Mouse (Mus musculus) liver, adult (tissue): ENCODE measurements around the gene Il27ra.
A peak's percentile ranks its signal among the peaks of the same experiment; 100 is the strongest.

ENCODE experiments used
- GATA4 ChIP-seq: IDR thresholded peaks from 2 replicates; pipeline ENCODE4 v1.6.1; 2014; ENCODE audit warnings: mild to moderate bottlenecking, low read length; ENCODE audit not compliant: insufficient replicate concordance

Il27ra gene

GRCm38 (mm10) chr8:84069750-84070149 is 27.4 kb upstream of the Il27ra start:
- TF ChIP-seq GATA4, result no peak

DNA sequence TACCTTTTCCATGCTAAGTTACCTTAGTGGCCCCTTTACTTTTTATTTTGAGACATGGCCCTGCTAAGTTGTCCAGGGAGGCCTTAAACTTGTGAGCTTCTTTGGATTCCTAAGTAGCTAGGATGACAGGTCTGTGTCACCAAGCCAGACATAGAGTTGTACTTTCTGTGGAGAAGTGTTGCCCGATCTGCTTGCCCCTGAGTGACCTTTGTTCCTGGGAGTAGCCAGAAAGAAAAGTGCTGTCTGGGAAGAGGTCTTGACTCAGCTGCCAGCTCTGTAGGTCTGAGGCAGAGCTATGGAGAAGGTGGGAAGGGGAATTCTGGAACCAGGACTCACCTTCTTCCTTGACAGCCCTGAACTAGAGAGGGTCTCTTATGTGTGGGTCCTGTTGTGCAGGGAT is 26.8 kb upstream of the Il27ra start:
- TF ChIP-seq GATA4, result no peak

DNA sequence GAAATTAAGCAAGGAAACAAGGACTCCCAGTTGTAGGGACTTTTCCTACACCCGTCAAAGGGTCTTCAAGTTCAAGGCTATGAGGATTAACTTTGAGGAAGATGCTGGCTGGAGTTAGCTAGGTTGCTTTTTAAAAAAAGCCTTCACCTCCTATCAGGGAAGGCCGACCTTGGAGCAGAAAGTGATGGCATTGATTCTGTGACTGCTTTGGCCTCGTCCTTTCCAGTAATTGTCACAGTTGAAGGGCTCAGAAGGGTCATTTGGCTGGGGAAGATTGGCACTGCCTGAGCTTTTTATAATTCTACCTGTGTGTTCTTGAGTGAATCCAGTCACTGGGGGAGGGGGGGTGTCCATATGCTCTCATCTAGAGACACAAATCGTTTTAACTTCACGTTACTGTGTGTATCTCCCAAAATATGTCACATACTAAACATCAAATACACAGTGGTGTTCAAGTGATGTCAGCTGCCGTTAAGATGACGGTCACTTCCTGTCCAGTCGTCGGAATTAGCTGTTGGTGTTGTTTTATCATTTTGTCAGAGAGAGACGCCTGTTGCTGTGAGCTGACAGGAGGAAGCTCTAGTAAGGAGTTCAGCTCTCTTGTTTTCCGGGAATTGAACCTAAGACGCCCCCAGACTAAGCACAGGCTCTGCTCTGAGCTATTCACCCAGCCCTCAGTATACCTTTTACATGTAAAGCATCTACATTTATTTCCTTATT is 26.1 kb upstream of the Il27ra start:
- no peak for TF ChIP-seq GATA4

GRCm38 (mm10) chr8:84067911-84068310 is 25.5 kb upstream of the Il27ra start:
- TF ChIP-seq GATA4, result no peak

DNA sequence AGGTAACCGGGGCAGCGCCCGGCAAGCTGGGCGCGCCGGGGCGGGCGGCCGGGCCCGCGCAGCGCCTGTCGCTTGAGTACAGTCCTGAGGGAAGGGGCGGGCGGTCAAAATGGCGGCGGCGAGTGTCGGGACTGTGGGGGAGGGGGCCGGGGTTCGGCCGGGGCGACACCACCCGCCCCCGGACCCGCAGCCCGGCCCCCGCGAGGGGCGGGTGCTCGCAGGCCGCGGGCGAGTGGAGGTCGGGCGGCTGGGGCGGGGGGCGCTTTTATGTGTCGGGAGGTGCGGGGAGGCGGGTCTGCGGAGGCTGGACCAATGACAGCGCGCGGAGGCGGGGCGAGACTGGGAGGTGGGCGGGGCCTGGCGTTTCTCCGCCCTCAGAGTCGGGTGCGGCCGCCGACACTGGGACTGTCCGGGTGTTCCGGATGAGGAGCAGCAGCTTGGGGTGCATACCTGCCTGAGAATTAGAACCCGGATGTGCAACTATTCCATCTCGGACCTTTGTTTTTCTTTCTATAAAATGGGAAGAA is 24.7 kb upstream of the Il27ra start:
- TF ChIP-seq GATA4, result no peak

- TF ChIP-seq GATA4, result peak; percentile 11; the same call in 1 of the 2 replicates
These were observed 24.0 kb upstream of the Il27ra start, which contains the start of gene Rfx1 for GRCm38 (mm10) chr8:84066291-84066930. TSS of gene Rfx1 (plus strand) at chr8:84066834.

DNA sequence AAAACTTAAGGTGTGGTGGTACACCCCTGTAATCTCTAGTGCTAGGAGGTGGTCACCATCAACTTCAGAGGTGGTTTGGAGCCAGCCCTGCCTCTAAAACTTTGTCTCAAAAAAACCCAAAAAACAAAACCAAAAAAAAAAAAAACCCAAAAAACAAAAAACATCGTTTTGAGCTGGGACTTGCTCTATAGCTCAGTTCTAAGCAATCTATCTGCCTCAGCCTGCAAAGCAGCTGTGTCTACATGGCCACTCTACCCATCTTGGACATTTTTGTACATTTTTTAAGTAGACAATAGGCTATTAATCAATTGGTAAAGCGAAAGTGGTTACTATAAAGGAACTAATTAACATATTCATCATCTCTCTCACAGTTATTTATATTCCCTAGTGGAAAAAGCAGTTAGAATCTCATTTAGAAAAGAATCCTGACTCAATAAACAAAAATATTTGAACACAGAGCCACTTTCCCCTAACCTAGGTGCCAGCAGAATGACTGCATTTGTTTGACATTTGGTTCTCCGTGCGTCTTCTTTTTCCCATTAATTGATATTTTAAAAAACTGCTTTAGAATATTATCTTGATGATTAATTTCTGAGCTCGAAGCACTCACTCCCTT is 23.2 kb upstream of the Il27ra start:
- TF ChIP-seq GATA4, result no peak

DNA sequence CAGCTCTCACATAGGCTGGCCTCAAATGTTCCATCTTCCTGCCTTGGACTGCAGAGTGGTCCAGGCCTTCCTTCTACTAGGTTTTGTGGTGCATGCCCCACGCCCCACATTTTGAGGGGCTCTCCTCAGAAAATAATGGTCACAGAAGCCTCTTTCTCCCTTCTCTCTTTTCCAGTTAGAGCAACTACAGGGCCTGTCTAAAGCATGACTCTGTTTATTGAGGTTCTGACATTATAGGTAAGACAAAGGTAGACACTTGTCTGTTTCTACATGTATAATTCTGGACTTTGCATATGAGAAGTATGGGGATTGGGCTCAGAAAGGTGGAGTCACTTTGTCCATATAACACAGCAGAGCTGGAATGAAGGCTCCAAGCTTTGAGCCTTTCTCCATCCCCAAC is 22.6 kb upstream of the Il27ra start, which contains the start of gene Gm10643:
TSS of gene Gm10643 (minus strand) at position 101 of the 400 bp plus-strand sequence.
- no peak for TF ChIP-seq GATA4

DNA sequence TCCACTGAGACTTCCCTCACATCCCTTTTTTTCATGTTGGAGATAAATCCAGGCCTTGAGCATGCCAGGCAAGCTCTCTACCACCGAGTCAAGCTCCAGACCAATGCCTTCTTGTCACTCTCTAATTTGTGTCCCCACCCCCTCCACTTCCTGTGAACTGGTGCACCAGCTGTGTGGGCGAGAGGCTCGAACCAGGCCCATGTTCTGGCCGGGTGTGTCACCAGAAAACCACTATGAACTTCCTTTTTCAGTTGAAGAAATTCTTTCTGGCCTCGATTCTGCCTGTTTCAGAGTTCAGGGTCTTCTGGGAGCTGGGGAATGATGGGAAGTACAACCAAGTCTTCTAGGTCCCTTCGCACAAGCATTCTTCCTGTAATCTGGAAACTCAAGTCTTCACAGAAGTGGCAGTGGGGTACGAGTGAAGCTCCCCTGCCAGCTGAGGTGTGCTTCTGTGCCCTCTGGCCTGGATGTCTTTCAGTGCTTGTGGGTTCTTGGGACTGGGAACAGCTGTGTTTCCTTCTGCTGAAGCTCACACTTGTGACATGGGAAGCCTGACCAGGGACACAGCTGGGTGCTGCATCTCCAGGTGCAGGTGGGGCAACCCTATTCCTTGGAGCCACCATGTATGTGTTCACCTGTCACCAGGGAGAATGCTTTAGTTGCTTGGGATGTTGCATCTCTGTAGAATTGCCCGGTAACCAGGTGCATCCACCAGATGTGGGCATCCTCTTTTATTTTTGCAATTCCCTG is 21.6 kb upstream of the Il27ra start:
- TF ChIP-seq GATA4, result no peak

DNA sequence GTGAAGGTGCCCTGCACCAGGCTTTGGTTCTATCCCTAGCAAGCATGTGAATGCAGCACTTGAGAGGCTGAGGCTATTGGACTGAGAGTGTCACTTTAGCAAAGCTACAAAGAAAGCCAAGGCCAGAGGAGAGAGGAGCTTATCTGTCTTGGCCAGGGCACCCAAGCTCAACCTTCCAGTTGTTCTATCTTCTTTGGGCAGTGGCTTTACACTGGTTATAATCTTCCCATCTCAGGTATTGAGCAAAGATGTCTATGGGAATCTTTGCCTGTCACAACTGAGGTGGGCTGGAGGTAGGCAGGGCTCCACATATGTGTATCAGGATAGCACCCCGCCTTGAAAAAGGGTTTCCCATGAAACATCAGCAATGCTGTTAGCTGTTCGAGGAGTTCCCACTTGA is 17.9 kb upstream of the Il27ra start:
- no peak for TF ChIP-seq GATA4

DNA sequence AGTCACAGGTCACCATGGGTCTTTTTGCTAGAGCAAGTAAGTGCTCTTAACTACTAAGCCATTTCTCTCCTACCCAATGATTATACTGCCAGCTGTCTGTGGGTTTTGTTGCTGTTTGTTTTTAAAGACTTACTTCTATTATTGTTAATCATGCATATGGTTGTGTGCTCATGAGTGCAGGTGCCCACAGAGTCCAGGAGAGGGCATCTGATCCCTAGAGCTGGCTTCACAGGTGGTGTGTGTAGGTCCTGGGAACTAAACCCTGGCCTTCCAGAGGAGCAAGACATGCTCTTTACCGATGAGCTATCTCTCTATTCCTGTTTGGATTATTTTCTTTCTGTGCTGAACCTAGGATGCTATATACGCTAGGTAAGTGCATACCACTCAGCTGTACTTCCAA is 16.8 kb upstream of the Il27ra start:
- no peak for TF ChIP-seq GATA4

DNA sequence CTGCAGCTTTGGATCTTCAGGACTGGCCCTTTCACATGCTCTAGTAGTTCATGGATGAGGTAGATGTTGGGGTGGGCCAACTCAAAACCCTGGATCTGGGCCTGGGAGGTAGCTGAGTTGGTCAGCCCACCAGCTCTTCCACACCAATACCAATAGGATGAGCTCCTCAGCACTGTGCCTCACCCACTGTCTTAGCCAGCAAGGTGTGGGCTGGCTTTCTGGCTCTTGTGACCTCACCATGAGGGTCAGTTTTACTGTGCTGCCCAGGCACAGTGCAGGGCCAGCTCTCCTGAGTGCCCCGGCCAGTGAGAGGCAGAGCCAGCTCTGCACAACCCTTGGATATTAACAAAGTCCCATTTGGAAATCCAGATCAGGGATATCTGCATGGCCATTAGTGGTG is 15.4 kb upstream of the Il27ra start:
- TF ChIP-seq GATA4, result no peak

DNA sequence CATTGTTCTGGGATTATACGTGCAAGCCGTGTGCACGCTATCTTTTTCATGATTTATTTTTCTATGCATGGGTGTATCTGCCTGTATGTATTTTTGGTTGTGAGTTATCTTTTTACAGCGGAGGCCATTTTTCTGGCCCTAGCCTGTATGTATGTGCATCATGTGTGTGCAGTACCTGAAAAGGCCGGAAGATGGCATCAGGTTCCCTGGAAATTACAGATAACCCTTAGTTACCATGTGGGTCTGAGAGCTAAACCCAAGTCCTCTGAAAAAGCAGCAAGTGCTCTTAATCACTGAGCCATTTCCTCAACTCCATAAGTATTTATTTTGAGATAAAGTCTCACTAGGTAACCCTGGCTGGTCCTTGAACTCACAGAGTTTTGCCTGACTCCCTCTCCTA is 10.8 kb upstream of the Il27ra start:
- no peak for TF ChIP-seq GATA4

- no peak for TF ChIP-seq GATA4
These were observed 10.4 kb upstream of the Il27ra start for GRCm38 (mm10) chr8:84052746-84053145.

DNA sequence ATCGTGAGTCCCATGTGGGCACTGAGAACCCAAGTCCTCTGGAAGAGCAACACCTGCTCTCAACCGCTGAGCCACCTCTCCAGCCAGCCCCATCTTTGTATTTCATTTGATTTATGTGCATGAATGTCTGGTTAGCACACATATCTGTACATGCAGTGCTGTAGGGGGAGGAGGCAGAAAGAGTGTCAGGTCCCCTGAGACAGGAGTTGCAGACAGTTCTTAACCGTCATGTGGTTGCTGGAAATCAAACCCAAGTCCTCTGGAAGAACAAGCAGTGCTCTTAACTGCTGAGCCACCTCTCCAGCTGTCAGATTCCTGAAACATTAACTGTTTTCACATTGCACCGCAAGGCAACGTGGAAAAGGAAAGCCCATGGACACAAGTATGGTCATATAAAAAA is 5.8 kb upstream of the Il27ra start:
- TF ChIP-seq GATA4, result no peak
